Mouse (Mus musculus) layer of hippocampus, postnatal 14 days (tissue): ENCODE measurements at regions not wholly inside any gene's neighbourhood (a gene's known extent, or its start where the extent isn't known, plus 50 kb on each side); places are given as distances from the start of the nearest gene placed in this dataset.

ENCODE experiments used
- DNase-seq, 2 experiments: peaks; one replicate each; pipeline ENCODE4 v3.0.0; 2021 to 2022; ENCODE audit warnings: low spot score in 2 of 2, mixed read lengths in 1 of 2

- DNase-seq = no peak
Measured at GRCm38 (mm10) chr10:115025950-115026349, 158.9 kb downstream of the Tph2 start.

GRCm38 (mm10) chr10:115019443-115019842 lies 165.4 kb downstream of the Tph2 start:
- DNase-seq = peak; percentile 19 to 41

- DNase-seq = peak; percentile 15 to 27
Measured at GRCm38 (mm10) chr10:115013491-115014001, 171.3 kb downstream of the Tph2 start.

- peak in 1 of 2 experiments; percentile 29 for DNase-seq
Measured at GRCm38 (mm10) chr10:115012922-115013321, 171.9 kb downstream of the Tph2 start.

DNA sequence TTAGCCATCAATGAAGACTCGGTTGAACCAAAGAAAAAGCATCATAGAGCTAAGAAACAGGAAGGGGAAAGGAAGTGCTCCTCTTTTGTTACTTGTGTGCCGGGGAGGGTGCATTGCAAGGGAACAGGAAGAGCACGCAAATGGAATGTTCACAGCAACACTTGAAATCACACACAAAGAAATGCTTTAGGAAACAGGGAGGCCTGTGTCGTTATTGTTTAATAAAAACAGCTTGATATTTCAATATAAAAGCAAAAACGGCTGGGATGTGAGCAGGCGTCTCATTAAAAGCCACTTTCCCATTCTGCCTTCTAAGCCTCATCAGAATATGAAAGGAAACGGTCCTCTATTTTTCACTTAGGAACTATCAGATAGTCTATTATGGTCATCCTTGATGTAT lies 172.5 kb downstream of the Tph2 start:
- no peak for DNase-seq

DNA sequence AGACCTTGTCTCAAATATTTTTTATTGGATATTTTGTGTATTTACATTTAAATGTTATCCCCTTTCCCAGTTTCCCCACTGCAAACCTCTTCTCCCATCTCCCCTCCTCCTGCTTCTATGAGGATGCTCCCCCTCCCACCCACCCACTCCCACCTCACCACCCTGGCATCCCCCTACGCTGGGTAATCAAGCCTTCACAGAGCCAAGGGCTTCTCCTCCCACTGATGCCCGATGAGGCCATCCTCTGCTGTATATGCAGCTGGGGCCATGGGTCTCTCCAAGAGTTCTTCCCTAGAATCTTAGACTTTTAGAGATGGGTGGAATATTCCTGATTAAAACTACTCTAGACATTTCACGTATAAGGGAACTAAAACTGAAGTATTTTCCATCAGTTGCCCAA lies 172.9 kb downstream of the Tph2 start:
- DNase-seq = no peak

GRCm38 (mm10) chr10:114996400-114996799 lies 188.4 kb downstream of the Tph2 start:
- no peak for DNase-seq

DNA sequence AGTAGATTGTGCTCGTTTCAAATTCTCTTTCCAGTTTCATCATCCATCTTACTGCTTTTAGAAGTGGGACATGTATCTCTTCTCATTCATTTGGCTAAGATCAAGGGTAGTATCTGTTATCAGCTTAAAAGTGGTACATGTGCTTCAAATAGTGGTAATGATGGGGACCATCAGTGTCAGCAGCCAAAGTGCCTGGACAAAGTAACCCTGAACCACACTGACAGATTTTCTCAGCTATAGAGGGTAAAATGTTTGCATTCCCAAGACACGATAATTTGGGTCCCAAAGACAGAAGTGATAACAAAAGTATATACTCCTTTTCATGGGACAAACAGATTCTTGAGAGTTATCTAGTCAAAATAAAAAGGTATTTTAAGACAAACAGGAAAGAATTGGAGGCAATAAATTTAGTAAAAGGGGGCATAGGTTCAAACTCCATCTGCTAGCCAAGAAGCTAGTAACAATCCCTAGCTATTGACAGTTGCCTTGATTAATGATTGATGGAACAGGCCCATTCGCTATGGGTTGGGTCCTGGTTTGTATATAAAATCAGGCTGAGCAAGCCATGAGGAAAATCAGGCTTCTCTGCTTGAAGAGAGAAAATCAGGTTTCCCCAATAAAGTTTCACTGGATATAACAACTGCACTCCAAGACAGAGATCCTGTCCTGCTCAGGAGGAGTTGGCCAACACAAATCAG lies 189.5 kb downstream of the Tph2 start:
- no peak for DNase-seq

GRCm38 (mm10) chr10:114988453-114989226 lies 186.5 kb upstream of the Trhde start:
- no peak for DNase-seq

DNA sequence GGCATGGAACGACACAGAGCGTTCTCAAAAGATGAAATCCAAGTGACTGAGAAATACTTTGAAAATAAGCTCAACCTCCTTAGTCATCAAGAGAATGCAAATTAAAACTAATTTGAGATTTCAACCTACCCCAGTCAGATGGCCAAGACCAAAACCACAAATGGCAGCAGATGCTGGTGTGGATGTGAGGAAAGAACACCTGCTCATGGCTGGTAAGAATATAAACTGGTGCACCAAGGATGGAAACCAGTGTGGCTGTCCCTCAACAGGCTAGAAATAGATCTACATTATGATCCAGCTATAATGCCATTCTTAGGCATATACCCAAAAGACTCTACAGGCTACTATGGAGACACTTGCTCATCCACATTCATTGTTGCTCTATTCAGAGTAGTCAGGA lies 170.3 kb upstream of the Trhde start:
- DNase-seq = no peak

DNA sequence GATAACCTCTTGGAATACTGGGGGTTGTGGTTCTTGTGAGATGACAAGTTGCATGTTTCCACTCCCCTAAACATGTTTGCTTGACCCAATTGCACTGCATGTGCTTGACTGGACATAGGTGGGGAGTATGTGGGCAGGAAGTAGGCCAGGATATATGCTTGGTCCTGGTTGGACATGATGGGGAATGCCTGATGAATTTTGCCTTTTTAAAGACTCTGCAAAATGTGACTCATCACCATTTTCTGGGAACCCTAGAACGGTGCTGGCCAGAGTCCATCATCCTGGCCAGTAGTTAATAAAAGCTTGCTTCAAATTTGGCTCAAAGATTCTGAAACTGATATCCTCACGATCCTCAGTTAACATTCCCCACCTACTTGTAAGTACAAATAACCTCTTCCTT lies 161.5 kb upstream of the Trhde start:
- DNase-seq = no peak

DNA sequence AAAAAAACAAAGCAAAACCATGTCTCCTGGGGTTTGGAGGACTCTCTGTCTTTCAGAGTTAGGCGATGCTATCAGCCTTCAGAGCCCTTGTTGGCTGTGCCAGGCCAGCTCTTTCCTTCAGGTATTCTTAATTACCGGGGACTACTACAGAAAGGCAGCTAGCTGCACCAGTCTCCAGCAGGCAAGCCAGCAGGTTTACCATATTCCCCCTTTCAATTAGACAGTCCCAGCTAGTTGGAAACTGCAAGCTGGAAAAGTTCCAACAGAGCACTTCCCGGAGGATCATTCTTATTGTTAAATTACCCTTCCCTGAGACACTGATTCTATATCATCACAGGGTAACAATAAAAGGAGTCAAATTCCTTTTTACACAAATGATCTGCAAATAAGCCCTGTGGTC lies 155.8 kb upstream of the Trhde start:
- DNase-seq = no peak

- no peak for DNase-seq
Measured at GRCm38 (mm10) chr10:114956257-114956656, 154.2 kb upstream of the Trhde start.

GRCm38 (mm10) chr10:114955608-114956007 lies 153.5 kb upstream of the Trhde start:
- no peak for DNase-seq

DNA sequence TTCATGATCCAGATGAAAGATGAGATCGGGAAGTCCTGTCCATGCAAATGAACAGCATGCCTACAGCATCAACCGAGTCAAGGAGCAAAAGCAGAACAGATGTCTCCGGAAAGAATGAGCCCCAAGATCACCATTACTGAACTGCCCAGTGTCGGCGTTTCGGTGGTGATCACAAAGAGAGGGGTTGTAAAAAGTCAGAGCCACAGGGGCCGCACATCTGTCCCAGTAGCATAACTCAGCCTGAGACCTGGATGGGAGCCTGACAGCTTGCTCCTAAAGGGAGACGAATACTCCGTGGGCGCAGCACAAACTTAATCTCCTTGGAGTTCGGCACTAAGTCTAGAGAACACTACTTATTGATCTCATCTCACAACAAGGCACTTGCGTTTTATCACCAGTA lies 151.3 kb upstream of the Trhde start:
- DNase-seq = no peak

GRCm38 (mm10) chr10:114949194-114949593 lies 147.1 kb upstream of the Trhde start:
- DNase-seq = peak in 1 of 2 experiments; percentile 23

- no peak for DNase-seq
Measured at GRCm38 (mm10) chr10:114924746-114925145, 122.6 kb upstream of the Trhde start.

DNA sequence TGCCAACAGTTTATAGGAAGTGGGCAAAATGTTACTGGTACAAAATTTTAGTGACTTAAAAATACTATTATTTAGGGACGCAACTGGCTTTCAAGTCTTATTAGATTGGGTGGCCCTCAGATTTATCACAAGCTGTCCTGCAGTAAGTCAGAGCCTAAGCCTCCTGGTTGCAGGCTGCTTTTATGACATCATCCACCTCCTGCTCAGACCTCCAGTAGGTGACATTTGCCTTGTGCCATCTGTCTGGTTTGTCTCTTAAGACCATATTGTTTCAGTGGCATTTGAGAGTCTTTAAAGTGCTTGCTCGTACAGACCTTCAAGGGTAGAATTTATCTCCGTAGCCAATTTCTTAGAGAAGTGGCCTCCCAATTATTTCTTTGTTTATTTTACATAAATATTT lies 111.9 kb upstream of the Trhde start:
- no peak for DNase-seq

DNA sequence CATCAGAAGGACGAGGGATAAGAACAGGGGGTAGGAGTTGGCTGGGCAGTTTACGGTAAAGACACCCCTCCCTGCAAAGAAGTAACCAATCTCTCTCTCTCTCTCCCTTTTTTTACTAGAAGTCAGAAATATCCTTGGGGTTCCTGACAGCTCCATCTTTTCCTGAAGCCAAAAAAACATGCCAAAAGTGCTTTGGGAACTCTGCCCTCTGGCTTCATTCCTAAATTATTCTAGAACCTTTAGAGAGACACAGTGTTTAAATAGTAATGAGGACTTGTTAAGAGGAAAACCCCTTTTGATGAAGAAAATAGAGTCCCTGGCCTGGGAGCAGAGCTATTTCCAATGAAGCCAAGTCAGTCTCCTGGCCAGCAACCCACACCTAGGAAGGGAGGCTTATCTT lies 89.8 kb upstream of the Trhde start:
- no peak for DNase-seq

GRCm38 (mm10) chr10:114890726-114891430 lies 88.8 kb upstream of the Trhde start:
- no peak for DNase-seq

DNA sequence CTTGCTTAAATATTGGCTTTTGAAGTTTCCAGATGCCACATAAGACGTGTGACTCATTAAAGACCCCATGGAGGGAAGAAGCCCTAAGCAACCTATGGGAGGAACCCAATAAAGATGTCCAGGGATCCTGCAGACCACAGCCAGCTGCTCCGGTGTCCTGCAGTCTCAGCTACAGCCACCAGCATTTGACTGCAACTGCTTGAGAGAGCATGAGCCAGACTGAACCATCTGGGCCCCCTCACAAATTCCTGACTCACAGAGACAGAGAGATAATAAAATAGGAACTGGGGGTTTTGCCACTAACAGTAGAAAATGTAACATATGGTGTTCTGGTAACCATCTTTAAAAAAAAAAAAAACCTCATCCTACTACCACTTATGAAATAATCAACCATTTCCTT lies 69.1 kb upstream of the Trhde start:
- DNase-seq = peak; percentile 35 to 72

- DNase-seq = no peak
Measured at GRCm38 (mm10) chr10:114857166-114857565, 55.1 kb upstream of the Trhde start.
